Mouse (Mus musculus) embryonic facial prominence, embryonic 12.5 days (tissue): ENCODE measurements around the gene Olfr794. TPM values are rescaled to one million over a fixed set of nuclear protein-coding genes. Genes with fewer than 3 reads are reported as not detected.
A peak's percentile ranks its signal among the peaks of the same experiment; 100 is the strongest.

Source experiments
- ATAC-seq: fragments of 200-750 bp; cut with Nextera tagmentation; 2 replicates; pipeline ENCODE4 v1.8.0; 2017; ENCODE audit not compliant: insufficient number of reproducible peaks, insufficient read depth, low FRiP score, low TSS enrichment
- H3K27ac ChIP-seq: fragments of 300-500 bp; sonication (generic); 2 replicates; pipeline ENCODE4 v1.5.1; 2016; ENCODE audit warnings: mild to moderate bottlenecking
- H3K27me3 ChIP-seq: fragments of 300-500 bp; sonication (generic); 2 replicates; pipeline ENCODE4 v1.6.1; 2016; ENCODE audit warnings: mild to moderate bottlenecking, moderate library complexity
- H3K36me3 ChIP-seq: fragments of 300-500 bp; sonication (generic); 2 replicates; pipeline ENCODE4 v1.6.1; 2016; ENCODE audit warnings: mild to moderate bottlenecking
- H3K4me1 ChIP-seq: fragments of 300-500 bp; sonication (generic); 2 replicates; pipeline ENCODE4 v1.6.1; 2016
- H3K4me2 ChIP-seq: fragments of 300-500 bp; sonication (generic); replicated peaks from 2 replicates; pipeline ENCODE4 v1.6.1; 2016; ENCODE audit warnings: mild to moderate bottlenecking, moderate library complexity
- H3K4me3 ChIP-seq: fragments of 300-500 bp; sonication (generic); 2 replicates; pipeline ENCODE4 v1.5.1; 2016; ENCODE audit warnings: mild to moderate bottlenecking
- H3K9ac ChIP-seq: fragments of 300-500 bp; sonication (generic); 2 replicates; pipeline ENCODE4 v1.6.1; 2016; ENCODE audit warnings: mild to moderate bottlenecking, moderate library complexity
- H3K9me3 ChIP-seq: fragments of 300-500 bp; sonication (generic); 2 replicates; pipeline ENCODE4 v1.6.1; 2016; ENCODE audit warnings: mild to moderate bottlenecking, moderate library complexity
- WGBS: fragments of 180-500 bp; shearing (Covaris S2); methylation state at CpG from one replicate; pipeline ENCODE4 v1.1.7; 2016; 5-methylcytosine and 5-hydroxymethylcytosine counted together
- microRNA-seq: library from miRNA; unstranded; fragments of <30 nt; microRNA quantifications from one replicate; pipeline ENCODE4, GENCODE M21; 2017
- polyA plus RNA-seq: library from polyadenylated mRNA; unstranded; fragments of >200 nt; fragmentation: Nextera tagmentation; extraction: Ambion mirVana; gene quantifications from 2 replicates; pipeline ENCODE4 v1.2.1, GENCODE M21; 2016

Gene Olfr794
- not detected in 2 replicates for polyA plus RNA-seq

GRCm38 (mm10) chr10:129567355-129567754, at the start of gene Olfr794:
TSS of gene Olfr794 (plus strand) at chr10:129567655.
- WGBS, result 86% methylated on average over 2 of the region's 2 CpGs
- no peaks in the 10 kb centered on the region for H3K36me3 ChIP-seq
- H3K27me3 ChIP-seq, result no peaks in the 10 kb centered on the region
- no peak within 1 kb of the TSS for H3K4me3 ChIP-seq
- H3K27ac ChIP-seq, result no peak within 1 kb of the TSS
- H3K4me1 ChIP-seq, result no peaks in the 10 kb centered on the region
- no peak within 1 kb of the TSS for H3K9ac ChIP-seq
- no peaks in the 10 kb centered on the region for H3K9me3 ChIP-seq
- no peak within 1 kb of the TSS for H3K4me2 ChIP-seq
- ATAC-seq, result no peak

DNA sequence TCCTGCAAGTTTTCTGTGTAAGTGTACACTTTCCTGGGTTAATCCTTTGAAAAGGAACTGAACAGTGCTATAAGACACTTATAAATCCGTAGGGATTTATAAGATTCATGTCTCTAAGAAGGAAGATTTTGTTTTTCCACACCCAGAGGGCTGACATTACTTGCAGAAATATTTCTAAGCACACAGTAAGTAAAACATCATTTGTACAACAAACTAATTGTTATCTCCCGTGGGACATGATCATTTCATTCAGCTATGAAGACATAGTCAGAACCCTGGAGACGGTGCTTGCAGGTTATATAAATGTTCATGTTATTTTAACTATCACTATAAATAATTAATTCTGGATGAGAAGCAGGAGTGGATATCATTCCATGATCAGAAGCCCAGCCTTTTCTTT, 46.0 kb upstream of the Olfr794 start, which contains the start of gene Olfr791:
Olfr791 (plus strand) TSS at position 301 of the 400 bp plus-strand sequence.
- no peak within 1 kb of the TSS for H3K9ac ChIP-seq
- WGBS, result 68% methylated on average over 3 of the region's 3 CpGs
- no peak within 1 kb of the TSS for H3K4me2 ChIP-seq
- H3K36me3 ChIP-seq, result no peaks in the 10 kb centered on the region
- H3K27ac ChIP-seq, result no peak within 1 kb of the TSS
- no peaks in the 10 kb centered on the region for H3K9me3 ChIP-seq
- no peak for ATAC-seq
- H3K27me3 ChIP-seq, result no peaks in the 10 kb centered on the region
- H3K4me3 ChIP-seq, result no peak within 1 kb of the TSS
- no peaks in the 10 kb centered on the region for H3K4me1 ChIP-seq

DNA sequence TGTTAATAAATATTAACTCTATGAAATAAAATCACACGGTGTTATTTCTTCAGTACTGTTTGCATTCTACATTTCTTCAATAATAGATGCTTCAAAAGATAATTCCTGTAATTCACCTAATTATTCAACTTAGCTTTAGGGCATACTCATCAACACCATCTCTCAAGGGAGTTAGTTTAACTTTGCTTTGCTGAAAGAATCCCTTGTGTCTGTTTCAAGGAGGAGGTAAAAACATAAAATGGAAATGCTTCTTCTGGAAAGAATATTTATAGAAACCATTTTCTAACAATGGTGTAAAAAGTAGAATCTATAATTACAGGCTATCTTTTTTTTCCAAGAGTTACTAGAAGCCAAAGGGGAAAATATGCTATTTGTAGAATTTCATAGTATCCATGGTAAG, 28.6 kb upstream of the Olfr794 start, which contains the start of gene Olfr792:
Olfr792 (plus strand) TSS at position 301 of the 400 bp plus-strand sequence.
- no peak within 1 kb of the TSS for H3K27ac ChIP-seq
- ATAC-seq, result no peak
- H3K9ac ChIP-seq, result no peak within 1 kb of the TSS
- no peaks in the 10 kb centered on the region for H3K36me3 ChIP-seq
- 64% methylated on average over 1 of the region's 1 CpGs for WGBS
- H3K4me1 ChIP-seq, result no peaks in the 10 kb centered on the region
- no peak within 1 kb of the TSS for H3K4me2 ChIP-seq
- H3K9me3 ChIP-seq, result no peaks in the 10 kb centered on the region
- H3K27me3 ChIP-seq, result no peaks in the 10 kb centered on the region
- H3K4me3 ChIP-seq, result no peak within 1 kb of the TSS

DNA sequence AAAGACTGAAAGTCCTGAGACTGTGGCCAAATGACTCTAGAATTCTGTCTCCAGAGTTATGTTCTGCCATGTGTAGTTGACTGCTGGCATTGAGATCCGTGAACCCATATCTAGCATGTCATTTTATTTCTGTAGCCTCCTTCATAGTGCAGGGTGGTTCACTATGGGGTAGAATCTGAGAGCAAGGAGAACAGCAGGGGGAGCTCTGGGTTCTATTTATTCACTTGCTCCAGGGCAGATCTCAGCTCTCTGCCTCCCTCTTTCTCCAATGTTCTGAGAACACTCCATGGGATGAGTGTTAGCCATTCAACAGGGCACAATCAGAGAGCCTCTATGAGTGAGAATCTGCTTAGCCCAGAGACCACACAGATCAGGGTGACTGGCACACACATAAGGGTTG, 18.1 kb upstream of the Olfr794 start:
- Histone ChIP-seq H3K4me2 (no peak overlapping the region), H3K27ac (no peak overlapping the region), H3K9me3 (peaks cover under 1% of the 10 kb centered on the region; the same call in 1 of the 2 replicates), H3K4me1 (no peaks in the 10 kb centered on the region), H3K36me3 (no peaks in the 10 kb centered on the region), H3K4me3 (no peak overlapping the region), H3K9ac (no peak overlapping the region), H3K27me3 (no peaks in the 10 kb centered on the region)
- no peak for ATAC-seq
- 60% methylated on average over 1 of the region's 1 CpGs for WGBS

DNA sequence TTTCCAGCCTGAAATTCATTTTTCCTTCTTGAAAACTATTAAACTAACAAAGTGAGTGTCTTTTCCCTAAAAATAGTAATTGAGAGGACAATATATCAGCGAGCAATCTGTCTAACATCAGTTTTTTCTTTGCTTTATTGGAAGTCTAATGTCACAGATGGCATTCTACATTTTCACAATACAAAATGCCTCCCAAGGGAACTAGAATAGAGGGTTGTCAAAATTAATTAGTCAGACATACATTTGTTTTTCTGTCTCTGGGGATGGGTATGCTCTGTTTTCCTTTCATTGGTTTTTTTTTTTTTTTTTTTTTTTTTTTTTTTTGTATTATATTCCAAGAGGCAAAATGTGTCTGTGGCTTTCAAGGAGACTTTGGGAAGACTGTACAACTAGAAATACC, 9.6 kb downstream of the Olfr794 start:
- ATAC-seq, result no peak
- no peaks in the 10 kb centered on the region for H3K27me3 ChIP-seq
- no peaks in the 10 kb centered on the region for H3K36me3 ChIP-seq
- no peak overlapping the region for H3K27ac ChIP-seq
- no peak overlapping the region for H3K9ac ChIP-seq
- no peaks in the 10 kb centered on the region for H3K9me3 ChIP-seq
- 69% methylated on average over 1 of the region's 1 CpGs for WGBS
- no peaks in the 10 kb centered on the region for H3K4me1 ChIP-seq
- H3K4me3 ChIP-seq, result no peak overlapping the region
- no peak overlapping the region for H3K4me2 ChIP-seq

DNA sequence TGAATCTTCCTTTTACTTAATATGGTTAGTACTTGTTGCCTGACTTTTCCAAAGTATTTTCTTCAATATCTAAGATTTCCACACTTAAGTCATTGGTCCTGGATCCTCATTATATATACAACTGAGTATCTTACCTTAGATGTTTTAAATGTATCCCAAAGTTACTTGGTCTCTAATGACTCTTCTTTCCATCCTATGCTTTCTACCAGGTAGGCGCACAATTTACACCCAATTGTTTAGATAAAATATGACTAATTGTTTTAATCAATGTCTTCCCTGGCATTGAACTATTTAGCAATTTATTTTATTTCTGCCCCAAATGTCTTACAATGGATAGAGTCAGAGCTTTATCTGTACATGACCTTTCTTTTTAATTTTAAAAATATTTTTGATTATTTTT, 45.0 kb downstream of the Olfr794 start, which contains the start of gene Olfr796:
Olfr796 (minus strand) TSS at position 101 of the 400 bp plus-strand sequence.
- no peaks in the 10 kb centered on the region for H3K9me3 ChIP-seq
- H3K4me3 ChIP-seq, result no peak within 1 kb of the TSS
- 96% methylated on average over 1 of the region's 1 CpGs for WGBS
- no peaks in the 10 kb centered on the region for H3K36me3 ChIP-seq
- H3K27ac ChIP-seq, result no peak within 1 kb of the TSS
- no peak for ATAC-seq
- H3K9ac ChIP-seq, result no peak within 1 kb of the TSS
- H3K27me3 ChIP-seq, result no peaks in the 10 kb centered on the region
- H3K4me2 ChIP-seq, result no peak within 1 kb of the TSS
- H3K4me1 ChIP-seq, result no peaks in the 10 kb centered on the region

GRCm38 (mm10) chr10:129621724-129622123, 54.3 kb downstream of the Olfr794 start:
- Histone ChIP-seq H3K4me3 (no peak overlapping the region), H3K27me3 (no peaks in the 10 kb centered on the region), H3K36me3 (no peaks in the 10 kb centered on the region), H3K27ac (no peak overlapping the region), H3K9ac (no peak overlapping the region), H3K4me2 (no peak overlapping the region), H3K9me3 (no peaks in the 10 kb centered on the region), H3K4me1 (no peaks in the 10 kb centered on the region)
- peak; percentile 28; the same call in 1 of the 2 replicates for ATAC-seq
- 23% methylated on average over 1 of the region's 1 CpGs for WGBS

Small RNA genes within 50 kb of the gene (microRNA-seq; reads per million reads assigned to microRNA genes)
- not detected for gene Gm23252

Other genes starting within 250 kb of the Olfr794 start
- gene Olfr780, start 249.5 kb upstream of the Olfr794 start, polyA plus RNA-seq, result not detected in 2 replicates
- gene Olfr781, start 238.8 kb upstream of the Olfr794 start, polyA plus RNA-seq, result not detected in 2 replicates
- gene Olfr782, start 218.8 kb upstream of the Olfr794 start, polyA plus RNA-seq, result not detected in 2 replicates
- gene Olfr784, start 183.6 kb upstream of the Olfr794 start, polyA plus RNA-seq, result 0.06 TPM in 1 of 2 replicates, not detected in the other
- gene Olfr785, start 162.2 kb upstream of the Olfr794 start, polyA plus RNA-seq, result not detected in 2 replicates
- not detected in 2 replicates for gene Olfr786, start 140.3 kb upstream of the Olfr794 start, polyA plus RNA-seq
- gene Olfr787, start 105.8 kb upstream of the Olfr794 start, polyA plus RNA-seq, result not detected in 2 replicates
- gene Olfr788, start 96.7 kb upstream of the Olfr794 start, polyA plus RNA-seq, result not detected in 2 replicates
- gene Olfr789, start 82.9 kb upstream of the Olfr794 start, polyA plus RNA-seq, result not detected in 2 replicates
- not detected in 2 replicates for gene Olfr790, start 69.2 kb upstream of the Olfr794 start, polyA plus RNA-seq
- not detected in 2 replicates for gene Olfr791, start 45.9 kb upstream of the Olfr794 start, polyA plus RNA-seq
- gene Olfr792, start 28.5 kb upstream of the Olfr794 start, polyA plus RNA-seq, result not detected in 2 replicates
- not detected in 2 replicates for gene Olfr796, start 44.9 kb downstream of the Olfr794 start, polyA plus RNA-seq
- not detected in 2 replicates for gene Olfr798, start 60.3 kb downstream of the Olfr794 start, polyA plus RNA-seq
- gene Olfr799, start 69.8 kb downstream of the Olfr794 start, polyA plus RNA-seq, result not detected in 2 replicates
- gene Olfr800, start 90.0 kb downstream of the Olfr794 start, polyA plus RNA-seq, result not detected in 2 replicates
- not detected in 2 replicates for gene Olfr801, start 106.2 kb downstream of the Olfr794 start, polyA plus RNA-seq
- gene Olfr802, start 120.5 kb downstream of the Olfr794 start, polyA plus RNA-seq, result not detected in 2 replicates
- not detected in 2 replicates for gene Olfr803, start 126.6 kb downstream of the Olfr794 start, polyA plus RNA-seq
- gene Olfr804, start 135.6 kb downstream of the Olfr794 start, polyA plus RNA-seq, result not detected in 2 replicates
- gene Olfr805, start 161.7 kb downstream of the Olfr794 start, polyA plus RNA-seq, result not detected in 2 replicates
- gene Olfr806, start 174.3 kb downstream of the Olfr794 start, polyA plus RNA-seq, result not detected in 2 replicates
- not detected in 2 replicates for gene Olfr807, start 190.1 kb downstream of the Olfr794 start, polyA plus RNA-seq
- gene Olfr808, start 197.8 kb downstream of the Olfr794 start, polyA plus RNA-seq, result not detected in 2 replicates
- not detected in 2 replicates for gene Olfr809, start 207.0 kb downstream of the Olfr794 start, polyA plus RNA-seq
- not detected in 2 replicates for gene Olfr810, start 227.3 kb downstream of the Olfr794 start, polyA plus RNA-seq
- gene Olfr811, start 236.7 kb downstream of the Olfr794 start, polyA plus RNA-seq, result not detected in 2 replicates